Mouse (Mus musculus): Measurements from ENCODE around the gene Zdhhc14.

Zdhhc14 gene

GRCm38 (mm10) chr17:5729587-5730125 lies 237.3 kb downstream of the Zdhhc14 start:
- no peak for DNase-seq (ENCODE audit: low spot score in 2 of 2)

GRCm38 (mm10) chr17:5730538-5730937 lies 238.2 kb downstream of the Zdhhc14 start:
- no peak for DNase-seq (ENCODE audit: low spot score in 2 of 2)

DNA sequence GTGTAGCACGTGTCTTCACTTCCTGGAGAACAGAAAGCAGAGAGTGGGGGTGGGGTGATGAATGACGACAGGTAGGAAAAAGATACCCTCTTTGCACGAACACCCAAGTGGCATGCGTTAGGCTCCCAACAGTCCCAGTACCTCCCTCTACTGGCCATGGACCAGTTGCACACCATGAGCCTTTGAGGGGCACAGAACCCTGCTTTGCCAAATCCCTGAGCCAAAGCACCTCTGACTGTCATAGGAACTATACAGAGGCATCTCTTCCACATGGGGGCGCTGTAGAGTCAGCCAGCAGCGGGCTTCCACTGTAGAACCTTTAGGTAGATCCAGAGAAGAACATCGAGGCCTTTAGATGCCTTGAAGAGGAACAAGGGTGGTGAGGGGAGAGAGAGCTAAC lies 241.0 kb downstream of the Zdhhc14 start:
- DNase-seq (ENCODE audit: low spot score in 2 of 2): peak; percentile 3 to 28

- DNase-seq (ENCODE audit: low spot score in 2 of 2): no peak
These were observed 248.7 kb downstream of the Zdhhc14 start for GRCm38 (mm10) chr17:5741061-5741460.

DNA sequence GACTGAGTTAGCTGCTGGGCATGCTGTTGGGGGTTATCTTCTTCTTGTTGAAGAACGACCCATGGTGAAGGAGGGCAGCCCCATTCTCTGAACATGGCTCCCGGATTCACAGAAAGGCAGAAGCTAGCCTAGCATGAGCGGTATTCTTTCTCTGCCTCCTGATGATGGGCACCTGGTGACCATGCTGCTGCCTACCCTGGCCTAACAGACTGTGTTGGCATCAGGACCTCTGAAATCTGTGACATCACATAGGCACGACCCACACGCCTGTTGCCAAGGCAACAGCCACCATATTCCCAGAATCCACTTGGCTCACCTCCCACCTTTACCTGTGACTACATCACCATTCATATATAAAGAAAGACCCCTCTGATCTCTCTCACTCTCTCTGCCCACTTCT lies 251.7 kb downstream of the Zdhhc14 start:
- DNase-seq (ENCODE audit: low spot score in 2 of 2): no peak

GRCm38 (mm10) chr17:5746378-5746777 lies 254.0 kb downstream of the Zdhhc14 start:
- DNase-seq (ENCODE audit: low spot score in 2 of 2): no peak

DNA sequence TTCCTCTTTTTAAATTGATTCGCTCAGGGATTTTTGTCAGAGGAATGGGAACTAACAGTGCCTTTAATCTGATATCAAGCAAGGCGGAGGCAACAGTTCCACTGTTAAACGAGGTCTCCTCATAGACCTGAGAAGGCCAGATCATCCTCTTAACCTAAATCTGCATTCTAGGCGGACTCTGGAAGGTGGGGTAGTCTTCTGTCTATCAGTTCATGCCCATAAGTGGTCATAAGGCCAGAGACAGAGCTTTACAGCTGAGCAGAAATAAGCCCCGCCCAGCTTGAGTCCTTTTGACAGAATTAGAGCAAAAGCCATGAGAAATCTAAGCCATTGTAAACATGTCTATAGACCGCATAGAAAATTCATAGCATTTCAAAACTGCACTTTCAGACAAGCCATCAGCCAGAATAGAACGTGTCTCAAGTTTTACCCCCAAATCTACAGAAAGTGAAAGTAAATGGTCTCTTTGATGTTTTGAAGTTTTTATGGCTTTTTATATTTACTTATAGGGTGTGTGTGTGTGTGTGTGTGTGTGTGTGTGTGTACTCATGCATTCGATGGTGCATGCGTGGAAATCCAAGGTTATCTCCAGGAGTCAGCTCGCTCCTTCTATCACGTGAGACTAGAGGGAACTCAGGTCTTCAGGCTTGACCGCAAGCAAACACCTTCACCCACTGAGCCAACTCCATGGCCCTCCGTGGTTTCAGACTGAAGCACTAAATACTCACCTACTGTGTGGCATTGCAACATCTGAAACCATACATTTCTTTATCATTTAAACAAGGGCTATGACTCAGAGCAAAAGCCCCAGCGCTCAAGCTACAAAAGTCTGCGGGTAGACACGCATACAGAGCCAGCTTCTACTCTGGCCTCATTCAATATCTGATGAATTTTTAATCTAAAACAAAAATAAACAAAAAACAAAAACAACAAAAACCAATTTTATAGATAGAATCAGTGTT lies 255.5 kb downstream of the Zdhhc14 start:
- peak; percentile 37 to 45 for DNase-seq (ENCODE audit: low spot score in 2 of 2)

- no peak for DNase-seq (ENCODE audit: low spot score in 2 of 2)
These were observed 256.1 kb downstream of the Zdhhc14 start for GRCm38 (mm10) chr17:5748501-5748894.

- DNase-seq (ENCODE audit: low spot score in 2 of 2): no peak
These were observed 257.9 kb downstream of the Zdhhc14 start for GRCm38 (mm10) chr17:5750278-5750677.

DNA sequence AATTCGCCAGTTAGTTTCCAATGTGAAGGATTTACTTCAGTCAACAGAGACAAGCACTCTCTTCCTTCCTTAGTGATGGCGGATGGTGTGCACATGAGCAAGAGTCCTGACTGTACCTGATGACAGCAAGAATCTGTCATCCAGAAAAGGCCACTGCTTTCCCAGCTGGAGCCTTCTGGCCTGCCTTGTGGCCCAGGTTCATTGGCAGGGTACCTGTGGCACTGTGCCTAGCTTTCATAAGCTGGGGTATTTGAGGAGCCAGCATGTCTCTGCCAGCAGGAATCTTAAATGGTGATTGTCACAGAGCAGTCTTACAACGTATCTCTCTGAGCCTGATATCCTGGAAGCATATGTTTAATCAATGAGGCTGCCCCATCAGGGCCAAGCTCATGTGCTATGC lies 258.7 kb downstream of the Zdhhc14 start:
- no peak for DNase-seq (ENCODE audit: low spot score in 2 of 2)

DNA sequence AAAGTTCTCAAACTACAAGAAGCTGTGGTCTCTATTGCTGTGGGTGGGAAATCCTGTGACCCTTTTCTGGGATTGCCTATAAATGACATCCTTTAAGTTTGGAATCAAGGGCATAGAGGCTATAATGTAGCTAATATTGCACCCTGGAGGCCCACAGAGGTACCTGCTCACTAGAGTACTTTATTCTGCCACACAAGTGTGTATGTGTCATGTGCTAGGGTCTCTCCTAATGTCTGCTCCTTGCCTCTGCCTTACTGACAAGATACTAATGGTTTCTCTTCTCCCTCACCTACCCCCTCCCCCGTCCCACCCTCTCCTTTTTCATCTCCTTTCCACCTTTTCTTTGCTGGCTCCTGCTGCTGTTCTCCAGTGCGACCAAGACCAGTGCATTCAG lies 260.0 kb downstream of the Zdhhc14 start:
- DNase-seq (ENCODE audit: low spot score in 2 of 2): no peak

- peak; percentile 72 to 76 for DNase-seq (ENCODE audit: low spot score in 2 of 2)
These were observed 260.6 kb downstream of the Zdhhc14 start for GRCm38 (mm10) chr17:5752716-5753585.

GRCm38 (mm10) chr17:5755489-5755888 lies 263.1 kb downstream of the Zdhhc14 start:
- no peak for DNase-seq (ENCODE audit: low spot score in 2 of 2)

DNA sequence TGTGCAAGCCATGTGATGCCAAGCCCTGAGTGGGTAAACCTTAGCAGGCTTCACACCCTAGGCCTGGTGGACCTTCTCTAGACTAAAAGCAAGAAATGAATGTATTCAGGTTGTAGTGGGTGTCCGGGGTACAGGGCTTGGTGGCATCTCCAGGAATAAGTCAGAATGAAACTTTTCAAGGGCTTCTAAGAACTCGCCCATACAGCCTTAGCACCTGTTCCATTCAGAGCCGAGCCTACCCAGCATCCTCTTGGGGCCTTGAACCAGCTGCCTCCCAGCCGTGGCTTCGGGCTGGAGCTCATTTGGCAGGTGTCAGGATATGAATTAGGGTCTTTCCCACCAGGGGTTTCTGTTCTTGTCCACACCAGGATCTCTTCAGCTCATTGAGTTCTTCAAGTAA lies 263.7 kb downstream of the Zdhhc14 start:
- no peak for DNase-seq (ENCODE audit: low spot score in 2 of 2)

DNA sequence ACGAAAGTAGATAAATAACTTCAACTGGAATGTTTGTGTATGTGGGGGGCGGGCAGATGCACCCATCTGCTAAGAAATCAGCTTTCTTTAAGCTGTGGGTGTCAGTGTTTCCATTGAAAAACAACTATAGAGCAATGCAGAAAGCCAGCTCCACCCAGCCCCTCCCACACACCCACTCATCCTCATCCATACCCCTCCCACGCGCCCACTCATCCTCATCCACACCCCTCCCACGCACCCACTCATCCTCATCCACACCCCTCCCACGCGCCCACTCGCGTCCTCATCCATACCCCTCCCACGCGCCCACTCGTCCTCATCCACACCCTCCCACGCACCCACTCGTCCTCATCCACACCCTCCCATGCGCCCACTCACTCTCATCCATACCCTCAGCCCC lies 264.5 kb downstream of the Zdhhc14 start:
- no peak for DNase-seq (ENCODE audit: low spot score in 2 of 2)

DNA sequence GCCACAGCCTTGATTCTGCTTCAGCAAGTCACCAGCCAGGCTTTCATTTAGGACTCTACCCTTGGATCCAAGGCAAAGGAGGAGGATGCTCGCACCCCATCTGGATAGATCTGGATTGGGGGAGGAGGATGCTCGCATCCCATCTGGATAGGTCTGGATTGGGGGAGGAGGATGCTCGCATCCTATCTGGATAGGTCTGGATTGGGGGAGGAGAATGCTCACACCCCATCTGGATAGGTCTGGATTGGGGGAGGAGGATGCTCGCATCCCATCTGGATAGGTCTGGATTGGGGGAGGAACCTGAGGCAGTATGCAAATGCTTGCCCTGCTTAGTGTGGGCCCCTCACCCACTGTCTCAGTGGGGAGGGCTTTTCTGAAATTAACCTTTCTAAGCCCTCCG lies 271.4 kb downstream of the Zdhhc14 start:
- DNase-seq (ENCODE audit: low spot score in 2 of 2): no peak

DNA sequence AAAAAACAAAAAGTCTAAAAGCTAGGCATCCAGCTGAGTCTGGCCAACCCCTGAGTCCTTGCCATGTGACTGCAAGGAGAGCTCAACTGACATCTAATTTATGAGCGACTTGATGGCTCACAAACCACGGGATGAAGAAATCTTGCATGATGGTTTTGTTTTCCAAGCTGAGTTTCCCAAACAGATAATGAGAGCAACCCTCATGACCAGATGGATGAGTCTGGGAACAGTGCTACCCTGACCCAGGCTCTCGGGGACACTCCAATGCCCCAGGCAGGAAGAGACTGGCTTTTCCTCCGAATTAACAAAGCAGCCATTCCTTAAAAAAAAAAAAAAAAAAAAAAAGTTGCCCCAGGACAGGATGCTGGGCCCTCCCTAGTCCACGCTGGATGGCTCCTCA lies 271.9 kb downstream of the Zdhhc14 start:
- DNase-seq (ENCODE audit: low spot score in 2 of 2): no peak

GRCm38 (mm10) chr17:5765746-5766145 lies 273.4 kb downstream of the Zdhhc14 start:
- DNase-seq (ENCODE audit: low spot score in 2 of 2): no peak

GRCm38 (mm10) chr17:5768164-5768705 lies 275.9 kb downstream of the Zdhhc14 start:
- DNase-seq (ENCODE audit: low spot score in 2 of 2): no peak

- DNase-seq (ENCODE audit: low spot score in 2 of 2): no peak
These were observed 276.6 kb downstream of the Zdhhc14 start for GRCm38 (mm10) chr17:5768810-5769520.

DNA sequence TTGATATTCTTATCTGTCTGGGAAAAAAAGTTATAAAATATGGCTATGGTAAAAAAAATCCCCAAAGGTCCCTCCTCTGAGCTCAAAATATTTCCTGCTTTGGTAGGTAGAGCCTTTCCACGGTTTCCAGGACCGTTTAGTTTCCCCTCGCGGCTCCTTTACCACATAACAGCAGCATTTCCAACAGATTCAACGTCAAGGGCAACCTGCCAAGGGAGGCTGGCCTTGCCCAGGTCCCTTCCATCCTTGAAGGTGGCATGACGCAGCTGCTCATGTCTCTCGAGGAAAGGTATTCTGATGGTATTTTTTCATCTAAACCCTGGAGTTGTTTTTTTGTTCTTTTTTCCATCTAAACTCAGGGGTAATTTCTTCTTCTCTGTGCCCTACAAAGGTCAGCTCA lies 277.4 kb downstream of the Zdhhc14 start:
- peak; percentile 30 to 33 for DNase-seq (ENCODE audit: low spot score in 2 of 2)

All from urinary bladder, adult 18-20 months (tissue).